Mouse (Mus musculus): ENCODE measurements around the gene Slc35a1. TPM values are rescaled to one million over a fixed set of nuclear protein-coding genes. Genes with fewer than 3 reads are reported as not detected.

Slc35a1 gene
- polyA plus RNA-seq, 1 experiment from 2014 or later = 24.3 TPM

- no peaks in the 10 kb centered on the region for H3K9me3 ChIP-seq (replicated peaks)
- 85% methylated on average over 3 of the region's 3 CpGs for whole genome bisulfite sequencing (ENCODE audit: insufficient replicate concordance)
- no peak for ATAC-seq
Observed at GRCm38 (mm10) chr4:34640731-34641130, 46.5 kb downstream of the Slc35a1 start.

GRCm38 (mm10) chr4:34639745-34640364, 47.4 kb downstream of the Slc35a1 start:
- Histone ChIP-seq H3K27me3 (replicated peaks) (no peaks in the 10 kb centered on the region), H3K9me3 (replicated peaks) (no peaks in the 10 kb centered on the region), H3K9ac (no peak overlapping the region), H3K36me3 (peaks cover 51% of the 10 kb centered on the region), H3K4me2 (no peak overlapping the region), H3K27ac (no peak overlapping the region), H3K4me3 (no peak overlapping the region), H3K4me1 (no peaks in the 10 kb centered on the region)
- WGBS (ENCODE audit: insufficient replicate concordance) = 72% methylated on average over 5 of the region's 5 CpGs
- ATAC-seq = no peak

More at GRCm38 (mm10) chr4:34640731-34641130, 46.5 kb downstream of the Slc35a1 start:
- Histone ChIP-seq H3K4me2 (no peak overlapping the region), H3K27ac (no peak overlapping the region), H3K27me3 (replicated peaks) (no peaks in the 10 kb centered on the region), H3K36me3 (peaks cover 52% of the 10 kb centered on the region), H3K9ac (no peak overlapping the region), H3K4me3 (no peak overlapping the region), H3K4me1 (no peaks in the 10 kb centered on the region)

- no peak overlapping the region for H3K4me2 ChIP-seq
- H3K9ac ChIP-seq = no peak overlapping the region
- H3K27me3 ChIP-seq (replicated peaks) = no peaks in the 10 kb centered on the region
- 84% methylated on average over 4 of the region's 4 CpGs for WGBS (ENCODE audit: insufficient replicate concordance)
- peaks cover 56% of the 10 kb centered on the region for H3K36me3 ChIP-seq
- no peaks in the 10 kb centered on the region for H3K9me3 ChIP-seq (replicated peaks)
- no peak overlapping the region for H3K27ac ChIP-seq
- H3K4me3 ChIP-seq = no peak overlapping the region
- H3K4me1 ChIP-seq = no peaks in the 10 kb centered on the region
- no peak for ATAC-seq
Observed at GRCm38 (mm10) chr4:34637851-34638250, 49.4 kb downstream of the Slc35a1 start.

- no peaks in the 10 kb centered on the region for H3K27me3 ChIP-seq (replicated peaks)
- peaks cover 56% of the 10 kb centered on the region for H3K36me3 ChIP-seq
- 75% methylated on average over 7 of the region's 7 CpGs for WGBS (ENCODE audit: insufficient replicate concordance)
- H3K9me3 ChIP-seq (replicated peaks) = no peaks in the 10 kb centered on the region
- no peak overlapping the region for H3K4me2 ChIP-seq
- no peak overlapping the region for H3K9ac ChIP-seq
- no peaks in the 10 kb centered on the region for H3K4me1 ChIP-seq
- no peak overlapping the region for H3K4me3 ChIP-seq
- ATAC-seq = no peak
- H3K27ac ChIP-seq = no peak overlapping the region
Observed at GRCm38 (mm10) chr4:34637386-34637785, 49.9 kb downstream of the Slc35a1 start.

- no peaks in the 10 kb centered on the region for H3K4me1 ChIP-seq
- no peaks in the 10 kb centered on the region for H3K9me3 ChIP-seq (replicated peaks)
- ATAC-seq = no peak
- no peak overlapping the region for H3K27ac ChIP-seq
- 77% methylated on average over 5 of the region's 5 CpGs for WGBS (ENCODE audit: insufficient replicate concordance)
- no peak overlapping the region for H3K9ac ChIP-seq
- no peaks in the 10 kb centered on the region for H3K27me3 ChIP-seq (replicated peaks)
- no peak overlapping the region for H3K4me3 ChIP-seq
- H3K4me2 ChIP-seq = no peak overlapping the region
- peaks cover 58% of the 10 kb centered on the region for H3K36me3 ChIP-seq
Observed at GRCm38 (mm10) chr4:34636036-34636435, 51.2 kb downstream of the Slc35a1 start.

GRCm38 (mm10) chr4:34634129-34634528, 53.1 kb downstream of the Slc35a1 start:
- H3K27me3 ChIP-seq (replicated peaks) = no peaks in the 10 kb centered on the region
- H3K27ac ChIP-seq = no peak overlapping the region
- H3K9ac ChIP-seq = no peak overlapping the region
- H3K9me3 ChIP-seq (replicated peaks) = no peaks in the 10 kb centered on the region
- no peak overlapping the region for H3K4me2 ChIP-seq
- H3K4me1 ChIP-seq = no peaks in the 10 kb centered on the region
- no peak overlapping the region for H3K4me3 ChIP-seq
- peaks cover 53% of the 10 kb centered on the region for H3K36me3 ChIP-seq
- no peak for ATAC-seq
- WGBS (ENCODE audit: insufficient replicate concordance) = 85% methylated on average over 7 of the region's 7 CpGs

- ATAC-seq = no peak
- no peak overlapping the region for H3K9ac ChIP-seq
- 70% methylated on average over 1 of the region's 1 CpGs for WGBS (ENCODE audit: insufficient replicate concordance)
- H3K4me1 ChIP-seq = no peaks in the 10 kb centered on the region
- no peaks in the 10 kb centered on the region for H3K27me3 ChIP-seq (replicated peaks)
- H3K4me3 ChIP-seq = no peak overlapping the region
- H3K9me3 ChIP-seq (replicated peaks) = no peaks in the 10 kb centered on the region
- no peak overlapping the region for H3K4me2 ChIP-seq
- H3K36me3 ChIP-seq = peaks cover 69% of the 10 kb centered on the region
- no peak overlapping the region for H3K27ac ChIP-seq
Observed at GRCm38 (mm10) chr4:34629956-34630355, 57.3 kb downstream of the Slc35a1 start.

GRCm38 (mm10) chr4:34626401-34626800, 60.8 kb downstream of the Slc35a1 start:
- 83% methylated on average over 6 of the region's 6 CpGs for whole genome bisulfite sequencing (ENCODE audit: insufficient replicate concordance)
- H3K36me3 ChIP-seq = peaks cover 66% of the 10 kb centered on the region
- no peak overlapping the region for H3K27ac ChIP-seq
- H3K4me3 ChIP-seq = no peak overlapping the region
- H3K4me2 ChIP-seq = no peak overlapping the region
- H3K9me3 ChIP-seq (replicated peaks) = no peaks in the 10 kb centered on the region
- no peak overlapping the region for H3K9ac ChIP-seq
- no peak for ATAC-seq
- no peaks in the 10 kb centered on the region for H3K4me1 ChIP-seq
- no peaks in the 10 kb centered on the region for H3K27me3 ChIP-seq (replicated peaks)

GRCm38 (mm10) chr4:34625556-34625955, 61.7 kb downstream of the Slc35a1 start:
- WGBS (ENCODE audit: insufficient replicate concordance) = 79% methylated on average over 4 of the region's 4 CpGs
- no peak for ATAC-seq
- Histone ChIP-seq H3K9me3 (replicated peaks) (no peaks in the 10 kb centered on the region), H3K4me2 (no peak overlapping the region), H3K27ac (no peak overlapping the region), H3K4me3 (no peak overlapping the region), H3K4me1 (no peaks in the 10 kb centered on the region), H3K9ac (no peak overlapping the region), H3K27me3 (replicated peaks) (no peaks in the 10 kb centered on the region), H3K36me3 (peaks cover 57% of the 10 kb centered on the region)

- Histone ChIP-seq H3K36me3 (peaks cover 10% of the 10 kb centered on the region), H3K4me2 (peak overlapping the region; percentile 85), H3K9ac (peak overlapping the region; percentile 87), H3K4me1 (peaks cover 34% of the 10 kb centered on the region), H3K27ac (no peak overlapping the region), H3K4me3 (peak overlapping the region; percentile 75), H3K27me3 (replicated peaks) (no peaks in the 10 kb centered on the region), H3K9me3 (replicated peaks) (no peaks in the 10 kb centered on the region)
- no peak for ATAC-seq
- WGBS (ENCODE audit: insufficient replicate concordance) = 60% methylated on average over 8 of the region's 8 CpGs
Observed at GRCm38 (mm10) chr4:34616146-34616545, 71.1 kb downstream of the Slc35a1 start.

- WGBS (ENCODE audit: insufficient replicate concordance) = 1% methylated on average over 13 of the region's 13 CpGs
- Histone ChIP-seq H3K9me3 (replicated peaks) (no peaks in the 10 kb centered on the region), H3K4me3 (peak overlapping the region; percentile 75), H3K27me3 (replicated peaks) (no peaks in the 10 kb centered on the region), H3K9ac (peak overlapping the region; percentile 87), H3K27ac (peak overlapping the region; percentile 88), H3K4me2 (peak overlapping the region; percentile 85), H3K36me3 (peaks cover 8% of the 10 kb centered on the region), H3K4me1 (peaks cover 34% of the 10 kb centered on the region)
- no peak for ATAC-seq
Observed at GRCm38 (mm10) chr4:34615303-34615702, 71.9 kb downstream of the Slc35a1 start.

GRCm38 (mm10) chr4:34614630-34615094, 72.6 kb downstream of the Slc35a1 start, which contains the start of the genes Orc3 and Rars2:
Gene Orc3 (minus strand): TSS chr4:34614944.
Gene Rars2 (plus strand): TSS chr4:34614957.
- Histone ChIP-seq H3K4me2 (peak within 1 kb of the TSS; percentile 85), H3K36me3 (peaks cover 7% of the 10 kb centered on the region), H3K4me1 (peaks cover 34% of the 10 kb centered on the region), H3K9ac (peak within 1 kb of the TSS; percentile 87), H3K9me3 (replicated peaks) (no peaks in the 10 kb centered on the region), H3K27ac (peak within 1 kb of the TSS; percentile 88), H3K4me3 (peak within 1 kb of the TSS; percentile 75), H3K27me3 (replicated peaks) (no peaks in the 10 kb centered on the region)
- ATAC-seq = peak; percentile 98
- WGBS (ENCODE audit: insufficient replicate concordance) = under 1% methylated on average over 42 of the region's 42 CpGs

All from liver, embryonic 12.5 days (tissue).